Mouse (Mus musculus) kidney, postnatal 25 days (tissue): ENCODE measurements around the gene Psmd8.
"Not testable (repeated sequence)": the region's sequence is repeated elsewhere in the genome, so short reads cannot be mapped to it uniquely, and the experiment has no call there.

Experiments used
- DNase-seq, 2 experiments: peaks; one replicate each; pipeline ENCODE4 v3.0.0; 2021; ENCODE audit warnings: mixed read lengths in 2 of 2

The Psmd8 gene

DNA sequence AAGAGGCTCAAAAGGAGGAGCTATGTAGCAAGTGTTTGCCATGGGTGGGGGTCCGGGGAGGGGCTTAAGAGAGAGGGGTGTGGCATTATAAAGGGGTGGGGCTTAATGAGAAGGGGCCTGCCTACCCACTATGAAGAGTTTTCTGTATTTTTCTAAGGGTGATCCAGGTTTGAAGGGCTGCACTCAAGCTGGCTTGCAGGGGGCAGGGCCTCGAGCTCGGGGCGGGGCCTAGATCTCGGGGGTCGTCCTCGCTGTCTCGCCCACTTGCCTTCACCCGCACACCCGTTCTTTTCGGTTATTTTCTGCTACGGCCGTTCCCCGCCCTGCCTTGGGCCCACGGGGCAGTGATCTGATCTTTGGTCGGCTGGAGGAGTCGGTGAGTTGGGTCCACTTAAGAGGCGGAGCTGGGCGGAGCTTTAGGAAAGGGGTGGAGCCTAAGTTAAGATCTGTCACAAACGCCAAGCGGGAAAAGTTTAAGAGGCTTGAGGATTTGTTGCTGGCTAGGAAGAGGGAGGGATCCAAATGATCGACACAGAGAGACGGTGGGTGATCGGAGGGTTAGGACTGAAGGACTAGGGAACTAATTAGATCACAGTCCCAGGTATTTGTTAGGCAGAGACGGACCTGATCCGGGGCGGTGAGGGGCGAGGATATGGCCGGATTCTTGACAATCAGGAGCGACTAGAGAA, 10.3 kb downstream of the Psmd8 start, which contains the start of the genes Ggn and Spred3:
Gene Ggn (plus strand): TSS at position 145 of the 689 bp plus-strand sequence.
Gene Spred3 (minus strand): TSS at position 346 of the 689 bp plus-strand sequence.
- peak; percentile 92 to 94 for DNase-seq

DNA sequence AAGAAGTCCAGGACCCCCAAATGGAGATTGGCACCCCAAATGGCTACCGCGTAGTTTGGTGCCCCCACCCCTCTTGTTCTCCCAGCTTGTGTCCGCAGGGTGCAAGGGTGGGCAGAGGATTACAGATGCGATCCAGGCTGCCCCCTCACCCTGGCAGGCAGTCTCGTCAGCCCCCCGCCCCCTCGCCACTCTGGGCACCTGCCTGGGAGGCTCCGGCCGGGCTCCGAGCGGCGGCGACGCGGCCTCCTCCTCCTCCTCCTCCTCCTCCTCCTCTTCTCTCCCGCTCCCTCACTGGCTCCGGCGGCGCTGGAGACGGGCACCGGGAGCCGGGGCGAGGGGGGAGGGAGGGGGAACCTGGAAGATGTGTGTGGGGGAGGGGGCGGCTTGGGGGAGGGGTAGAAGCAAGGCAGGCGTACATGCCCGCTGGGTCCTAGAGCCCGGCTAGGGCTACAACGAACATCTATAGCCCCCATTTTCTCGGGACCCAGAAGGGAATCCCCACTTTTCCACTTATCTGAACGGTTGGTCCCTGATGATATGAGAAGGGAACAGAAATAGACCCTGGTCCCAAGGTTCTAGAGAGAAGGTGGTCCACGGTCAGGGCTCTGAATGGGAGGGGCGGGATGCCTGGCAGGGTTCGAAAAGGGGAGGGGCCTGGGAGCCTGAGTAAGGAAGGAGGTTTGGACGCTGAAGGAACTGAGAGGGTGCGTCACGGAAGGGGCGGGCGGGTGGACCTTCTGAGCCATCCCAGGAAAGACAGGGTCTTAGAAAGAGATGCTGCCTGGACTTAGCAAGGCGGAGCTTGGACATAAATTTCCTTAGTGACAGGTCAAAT, 11.1 kb downstream of the Psmd8 start:
- peak; percentile 83 to 90 for DNase-seq

DNA sequence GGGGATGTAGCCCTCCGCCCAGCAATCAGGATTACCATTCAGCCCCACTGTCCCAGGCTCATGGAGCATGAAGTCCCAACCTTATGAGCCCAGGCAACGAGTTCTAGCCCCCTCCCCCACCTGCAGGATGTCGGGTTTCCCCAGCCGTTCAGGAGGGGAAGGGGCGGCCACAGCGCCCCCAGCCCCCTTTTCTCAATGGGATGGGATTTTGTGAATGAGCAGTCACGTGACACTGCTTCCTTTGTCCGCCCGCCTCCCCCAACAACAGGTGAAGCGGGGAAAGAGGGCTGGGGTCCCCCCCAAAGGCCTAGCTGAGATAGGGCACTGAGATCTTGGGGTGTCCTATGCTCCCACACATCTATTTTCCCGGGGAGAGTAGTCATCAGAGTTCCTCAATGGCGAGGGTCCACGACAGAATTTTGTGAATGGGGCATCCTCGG, 11.7 kb downstream of the Psmd8 start:
- DNase-seq: no peak

DNA sequence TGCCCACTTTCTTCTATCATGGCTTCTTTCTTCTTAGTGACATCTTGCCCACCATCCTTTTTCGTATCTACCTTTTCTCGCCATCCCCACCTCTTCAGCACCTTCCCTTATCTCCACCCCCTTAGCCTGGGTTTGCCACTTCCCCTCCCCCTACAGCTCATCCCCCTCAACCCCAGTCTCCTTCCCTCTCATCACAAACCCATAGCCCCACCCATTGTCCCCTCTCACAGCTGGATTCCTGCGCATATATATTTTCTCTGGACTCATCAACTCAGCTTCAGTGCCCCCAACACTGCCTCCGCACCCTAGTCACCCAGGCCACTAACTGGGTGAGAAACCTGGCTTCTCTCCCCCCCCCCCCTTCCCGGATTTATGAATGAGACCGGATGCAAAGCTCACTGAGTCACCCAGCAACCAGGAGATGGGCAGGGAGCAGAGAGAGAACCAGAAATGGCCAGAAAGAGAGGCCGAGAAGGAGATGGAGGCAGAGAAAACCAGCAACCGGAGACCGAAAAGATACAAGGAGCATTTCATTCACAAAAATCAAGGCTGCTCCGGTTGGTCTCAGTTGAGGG, 12.3 kb downstream of the Psmd8 start:
- DNase-seq: no peak

DNA sequence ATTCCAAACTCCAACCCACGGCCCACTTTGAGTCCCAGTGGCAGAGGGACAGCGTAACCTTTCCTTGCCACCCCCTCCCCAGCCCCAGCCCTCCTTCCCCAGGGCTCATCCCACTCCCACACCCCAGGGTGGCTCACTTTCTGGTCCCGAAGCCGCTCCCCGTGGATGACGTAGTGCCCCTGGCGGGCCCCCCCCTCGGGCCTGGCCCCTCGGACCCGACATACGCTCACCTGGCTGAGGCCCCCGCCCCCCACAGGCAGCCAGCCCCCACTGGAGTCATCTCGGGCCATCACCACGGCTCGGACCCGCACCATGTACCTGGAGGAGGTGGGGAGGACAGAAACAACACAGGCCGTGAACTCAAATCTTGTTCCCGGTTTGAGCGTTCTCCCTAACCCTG, 12.8 kb downstream of the Psmd8 start:
- no peak for DNase-seq

DNA sequence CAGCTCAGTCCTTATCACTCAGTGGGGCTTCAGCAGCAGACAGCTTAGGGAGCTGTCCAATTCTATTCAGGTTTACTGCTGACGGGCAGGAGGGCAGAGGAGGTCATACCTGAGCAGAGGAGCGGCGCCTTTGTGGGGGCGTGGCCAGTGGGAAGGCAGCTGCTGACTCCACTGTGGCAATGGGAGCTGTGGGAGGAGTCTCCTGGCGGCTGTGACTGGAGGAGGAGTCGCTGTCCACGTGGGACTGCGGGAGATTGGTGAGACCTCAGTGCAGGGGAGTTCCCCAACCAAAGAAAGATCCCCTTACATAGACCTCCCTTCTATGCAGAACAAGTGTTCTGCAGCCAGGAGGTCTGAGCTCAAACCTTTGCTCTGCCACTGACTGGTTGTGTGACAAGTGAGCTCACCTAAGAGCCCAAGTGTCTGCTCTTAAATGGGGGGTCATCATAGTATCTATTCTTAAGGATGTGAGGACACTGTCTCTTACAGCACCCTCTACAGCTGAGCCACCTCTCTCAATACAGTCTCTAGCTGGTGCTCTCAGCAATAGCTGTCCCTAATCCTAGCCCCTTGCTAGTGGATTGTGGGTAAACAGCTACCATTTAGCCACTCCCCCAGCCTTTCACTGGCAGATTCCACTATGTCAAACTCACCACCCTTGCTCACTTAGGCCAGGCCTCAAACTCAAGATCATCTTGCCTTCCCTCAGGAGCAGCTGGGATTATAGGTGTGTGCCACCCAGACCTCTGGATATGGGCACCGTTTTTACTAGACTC, 17.6 kb downstream of the Psmd8 start:
- peak; percentile 81 to 91 for DNase-seq

DNA sequence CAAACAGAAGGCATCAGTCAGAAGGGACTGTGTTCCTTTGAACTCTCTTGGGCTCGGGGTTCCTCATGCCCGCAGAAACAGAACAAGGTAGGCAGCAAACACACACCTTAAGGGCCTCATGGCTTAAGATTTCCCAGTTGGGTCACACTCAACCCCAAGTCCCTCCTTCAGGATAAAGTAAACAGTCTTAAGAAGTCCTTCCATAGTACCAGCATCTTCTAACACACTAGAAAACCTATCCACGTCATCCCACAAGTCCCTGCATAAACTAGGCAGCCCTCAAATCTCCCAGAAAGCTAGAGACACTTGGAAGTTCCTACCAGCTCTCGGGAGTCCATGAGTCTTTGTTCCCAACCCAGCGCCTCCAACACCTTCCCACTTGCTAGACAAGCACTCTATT, 18.2 kb downstream of the Psmd8 start:
- DNase-seq: no peak

DNA sequence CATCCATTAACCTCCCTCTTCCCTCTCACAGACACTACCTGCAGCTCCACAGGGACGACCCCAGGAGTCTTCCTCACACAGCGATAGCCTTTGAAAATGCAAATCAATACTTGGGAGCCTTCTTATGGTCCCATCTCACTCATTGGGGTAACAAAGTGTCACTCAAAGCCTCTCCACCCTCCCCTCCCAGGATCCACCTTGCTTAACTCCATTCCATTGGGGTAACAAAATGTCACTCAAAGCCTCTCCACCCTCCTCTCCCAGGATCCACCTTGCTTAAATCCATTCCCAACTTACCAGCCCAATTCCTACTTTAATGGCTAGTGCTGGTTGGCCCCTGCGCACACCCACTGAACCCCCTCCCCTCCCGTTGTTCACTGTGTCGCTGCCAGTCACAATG, 22.2 kb downstream of the Psmd8 start:
- DNase-seq: no peak

DNA sequence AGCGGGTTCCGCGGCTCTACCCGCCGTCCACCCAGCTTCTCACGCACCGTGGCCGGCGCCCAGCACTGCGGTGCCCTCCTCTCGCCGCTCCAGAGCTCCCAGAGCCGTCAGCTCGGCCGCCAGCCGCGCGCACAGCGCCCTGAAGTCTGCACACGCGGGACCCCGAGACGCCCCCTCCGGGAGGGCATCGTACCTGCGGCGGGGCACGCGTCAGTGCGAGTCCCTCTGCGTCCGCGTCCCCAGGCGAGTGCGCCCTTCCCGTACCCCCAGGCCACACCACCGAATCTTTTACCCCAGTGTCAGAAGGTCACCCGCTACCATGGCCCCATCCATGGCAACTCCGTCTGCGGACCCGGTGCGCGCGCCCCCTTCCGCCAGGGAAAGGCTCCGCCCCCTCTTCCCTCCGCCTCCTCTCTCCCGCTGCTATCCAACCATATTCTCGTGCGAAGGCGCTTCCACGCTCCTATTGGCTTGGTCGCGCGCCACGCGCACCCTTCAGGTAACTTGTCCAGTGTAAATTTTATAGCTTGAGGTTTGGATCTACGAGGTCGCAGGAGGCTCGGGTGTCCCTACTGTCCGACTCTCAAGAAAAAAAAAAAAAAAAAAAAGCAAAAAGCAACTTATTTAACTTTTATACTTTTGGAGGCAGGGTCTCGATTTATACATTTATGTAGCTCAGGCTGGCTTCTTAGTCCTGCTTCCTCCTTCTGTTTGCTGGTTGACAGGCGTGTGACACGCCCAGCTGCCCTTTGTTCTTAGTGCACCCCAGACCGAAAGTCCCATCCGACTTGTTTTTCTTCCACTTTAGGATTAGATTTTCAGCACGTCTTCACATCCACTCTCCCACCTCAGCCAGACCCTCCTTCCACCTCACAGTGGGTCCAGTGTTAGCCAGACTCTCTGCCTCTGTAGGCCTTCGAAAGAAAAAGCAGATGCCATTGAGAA, 24.4 kb downstream of the Psmd8 start, which contains the start of gene Fam98c:
Gene Fam98c (minus strand): TSS at position 397 of the 945 bp plus-strand sequence.
- peak; percentile 91 to 95 for DNase-seq

DNA sequence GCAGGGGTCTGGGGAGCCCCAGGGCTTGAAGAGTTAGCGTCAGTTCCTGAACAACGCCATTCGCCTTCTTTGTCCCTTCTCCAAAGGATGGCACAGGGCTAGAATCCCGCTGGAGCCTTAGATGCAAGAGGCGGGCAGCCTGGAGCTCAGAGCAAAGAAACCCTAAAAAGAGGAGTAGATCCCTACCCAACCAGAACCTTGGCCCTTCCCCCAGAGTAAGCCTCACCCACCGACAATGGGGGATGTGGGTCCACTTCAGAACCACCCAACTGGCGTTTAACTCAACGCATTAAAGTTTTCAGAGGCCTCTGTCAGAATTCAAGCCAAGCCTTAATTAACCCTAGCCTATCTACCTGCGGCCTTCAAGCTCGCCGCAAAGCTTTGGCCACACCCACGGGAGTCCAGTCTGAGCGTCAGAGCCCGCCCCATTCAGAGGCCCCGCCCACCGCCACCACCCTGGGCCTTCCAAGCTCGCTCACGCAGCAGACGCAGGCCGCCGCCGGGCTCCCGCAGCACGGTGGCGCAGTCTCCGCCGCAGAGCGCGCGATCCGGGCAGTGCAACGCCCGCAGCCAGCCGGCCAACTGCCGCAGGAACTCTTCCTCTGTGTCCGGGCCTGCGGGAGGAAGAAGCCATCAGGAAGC, 25.2 kb downstream of the Psmd8 start:
- DNase-seq: peak; percentile 94 to 96

DNA sequence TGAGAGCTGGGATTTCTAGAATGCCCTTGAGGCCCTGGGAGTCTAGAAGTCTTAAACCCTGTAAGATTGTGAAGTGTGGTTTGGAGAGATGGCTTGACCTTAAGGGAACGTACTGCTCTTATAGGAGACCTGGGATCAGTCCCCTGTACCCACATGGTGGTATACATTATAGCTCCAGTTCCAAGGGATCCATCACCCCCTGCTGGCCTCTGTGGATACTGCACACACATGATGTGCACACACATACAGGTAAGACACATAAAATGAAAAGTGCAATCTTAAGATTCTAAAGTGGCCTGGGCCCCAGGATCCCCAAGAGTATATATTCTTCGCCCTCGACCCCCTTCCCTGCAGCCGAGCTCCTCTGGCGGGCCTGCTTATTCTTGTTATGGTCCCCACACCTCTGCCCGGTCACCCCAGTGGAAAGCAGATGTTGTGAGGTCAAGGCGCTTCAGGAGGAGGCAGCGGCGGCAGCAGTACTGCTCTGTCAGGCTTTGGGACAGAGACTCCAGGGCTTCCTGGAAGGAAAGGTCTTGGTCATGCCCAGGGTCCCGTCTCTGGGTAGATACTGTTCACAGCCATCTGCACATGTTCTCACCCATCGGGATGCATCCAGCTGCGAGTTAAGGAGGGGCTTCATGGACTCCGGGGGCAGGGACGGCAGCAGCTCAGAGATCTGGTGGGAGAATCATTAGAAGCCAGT, 26.3 kb downstream of the Psmd8 start:
- no peak for DNase-seq

DNA sequence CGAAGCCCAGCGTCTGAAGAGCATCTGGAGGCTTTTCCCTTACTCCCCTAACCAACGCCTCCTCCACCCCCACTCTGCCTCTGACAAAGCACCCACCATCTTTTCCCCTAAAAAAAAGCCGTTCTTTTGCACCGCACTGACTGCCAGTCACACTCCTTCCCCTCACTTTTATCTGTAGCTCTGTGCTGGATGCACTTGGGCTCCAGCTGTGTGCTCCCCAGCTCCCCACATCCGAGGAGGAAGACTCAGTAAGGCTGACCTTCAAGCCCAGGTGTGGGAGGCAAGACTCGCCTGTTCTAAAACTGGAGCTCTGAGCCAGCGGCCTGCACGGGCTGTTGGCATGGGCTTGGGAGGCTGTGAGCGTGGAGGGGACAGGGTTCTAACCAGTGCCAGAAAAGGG, 29.0 kb downstream of the Psmd8 start:
- DNase-seq: no peak

DNA sequence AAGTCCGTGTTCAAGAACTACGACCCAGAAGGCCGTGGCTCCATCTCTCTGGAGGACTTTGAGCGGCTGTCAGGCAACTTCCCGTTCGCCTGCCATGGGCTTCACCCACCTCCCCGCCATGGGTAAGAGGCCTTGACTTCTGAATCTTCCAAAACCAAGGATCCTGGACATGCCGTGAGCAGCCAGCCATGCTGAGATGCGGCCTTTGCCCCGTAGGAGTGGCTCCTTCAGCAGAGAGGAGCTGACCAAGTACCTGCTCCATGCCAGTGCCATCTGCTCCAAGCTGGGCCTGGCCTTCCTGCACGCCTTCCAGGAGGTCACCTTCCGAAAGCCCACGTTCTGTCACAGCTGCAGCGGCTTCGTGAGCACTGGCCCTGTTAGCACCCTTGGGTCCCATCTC, 31.7 kb downstream of the Psmd8 start:
- DNase-seq: peak; percentile 38 to 73

DNA sequence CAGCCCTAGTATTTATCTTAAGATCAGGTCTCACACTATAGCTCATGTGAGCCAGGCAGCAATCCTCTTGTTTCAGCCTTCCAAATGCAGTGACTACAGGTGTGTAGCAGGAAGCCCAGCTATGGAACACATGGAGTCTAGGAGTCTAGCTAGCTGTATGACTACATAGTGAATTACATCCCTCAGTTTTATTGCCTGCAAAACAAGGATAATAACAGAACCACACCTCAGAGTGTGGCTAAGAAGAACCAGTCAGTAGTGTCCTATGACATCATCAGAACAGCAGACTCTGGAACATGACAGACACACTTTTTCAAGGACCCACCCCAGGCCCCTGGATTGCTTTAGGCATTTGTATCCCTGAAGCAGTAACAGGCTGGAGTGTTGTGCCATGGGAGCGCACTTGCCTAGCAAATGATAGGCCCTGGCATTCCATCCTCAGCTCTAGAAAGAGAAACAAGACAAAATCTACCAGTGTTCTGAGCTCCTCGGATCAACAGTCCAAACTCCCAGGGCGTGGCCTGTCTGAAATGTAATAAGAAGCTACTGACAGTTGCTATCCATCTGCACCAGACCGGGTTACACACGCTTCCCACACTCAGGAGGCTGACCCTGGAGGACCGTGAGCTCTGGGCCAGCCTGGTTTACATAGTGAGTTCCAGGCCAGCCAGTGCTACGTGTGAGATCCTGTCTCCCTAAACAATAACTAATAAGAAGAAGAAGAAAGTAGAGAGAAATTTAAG, 33.7 kb downstream of the Psmd8 start:
- DNase-seq: no peak

DNA sequence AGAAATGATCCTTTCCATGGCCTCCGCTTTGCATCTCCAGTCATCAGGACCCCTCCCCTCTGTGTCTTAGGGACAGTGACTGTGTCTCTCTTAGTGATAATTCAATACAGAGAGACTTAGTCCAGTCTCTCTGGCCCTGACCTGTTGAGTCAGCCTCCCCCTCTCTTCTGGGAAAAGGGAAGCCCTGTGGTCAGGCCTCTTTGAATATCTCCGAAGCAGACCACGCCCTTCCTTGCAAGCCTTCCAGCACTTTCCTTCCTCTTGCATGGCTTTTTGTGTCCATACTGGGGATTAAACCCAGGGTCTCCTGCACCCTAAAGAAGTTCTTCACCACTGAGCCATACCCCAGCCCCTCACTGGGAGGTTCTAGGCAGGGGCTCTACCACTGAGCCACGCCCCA, 36.5 kb downstream of the Psmd8 start:
- no peak for DNase-seq

DNA sequence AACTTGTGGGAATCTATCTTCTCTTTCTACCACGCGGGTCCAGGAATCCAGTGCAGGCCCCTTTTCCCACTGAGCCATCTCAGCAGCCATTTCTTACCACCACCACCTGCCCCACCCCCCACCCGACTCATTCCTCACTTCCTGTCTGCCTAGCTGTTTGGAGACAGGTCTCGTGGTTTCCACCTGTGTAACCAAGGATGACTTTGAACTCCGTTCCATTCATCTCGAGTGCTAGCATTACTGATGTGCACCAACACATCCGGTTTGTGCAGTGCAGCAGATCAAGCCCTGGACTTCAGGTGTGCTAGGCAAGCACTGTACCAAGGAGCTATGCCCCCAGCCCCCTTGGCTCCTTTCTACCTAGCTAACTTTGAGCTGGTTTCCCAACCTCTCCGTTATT, 39.1 kb downstream of the Psmd8 start:
- DNase-seq: no peak

DNA sequence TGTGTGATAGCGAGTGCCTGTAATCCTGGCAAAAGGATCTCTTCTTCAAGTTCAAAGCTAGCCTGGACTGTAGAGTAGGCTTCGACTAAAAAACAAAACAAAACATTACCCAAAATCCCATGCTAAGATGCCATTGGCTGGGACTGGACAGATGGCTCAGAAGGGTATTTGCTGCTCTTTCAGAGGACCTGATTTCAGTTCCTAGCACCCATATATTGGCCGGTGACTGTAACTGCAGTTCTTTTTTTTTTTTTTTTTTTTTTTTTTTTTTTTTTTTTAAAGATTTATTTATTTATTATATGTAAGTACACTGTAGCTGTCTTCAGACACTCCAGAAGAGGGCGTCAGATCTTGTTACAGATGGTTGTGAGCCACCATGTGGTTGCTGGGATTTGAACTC, 41.3 kb downstream of the Psmd8 start:
- DNase-seq: not testable (repeated sequence)

DNA sequence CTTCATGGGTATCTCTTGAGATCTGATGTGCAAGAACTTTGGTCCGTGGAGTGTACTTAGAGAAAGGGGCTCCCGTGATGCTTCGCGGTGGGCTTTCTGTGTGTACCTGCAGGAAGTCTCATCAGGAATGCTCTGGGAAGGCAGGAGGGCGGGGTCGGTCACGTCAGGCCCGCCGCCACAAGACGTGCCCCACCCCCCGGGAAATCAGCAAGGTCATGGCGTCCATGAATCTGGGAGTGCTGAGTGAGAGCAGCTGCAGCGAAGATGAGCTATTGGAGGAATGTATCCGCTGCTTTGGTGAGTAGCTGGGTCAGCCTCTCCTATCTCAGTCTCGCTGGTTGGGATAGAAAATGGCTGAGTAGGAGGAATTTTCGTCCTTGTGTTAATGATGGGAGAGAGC, 43.1 kb downstream of the Psmd8 start:
- no peak for DNase-seq

DNA sequence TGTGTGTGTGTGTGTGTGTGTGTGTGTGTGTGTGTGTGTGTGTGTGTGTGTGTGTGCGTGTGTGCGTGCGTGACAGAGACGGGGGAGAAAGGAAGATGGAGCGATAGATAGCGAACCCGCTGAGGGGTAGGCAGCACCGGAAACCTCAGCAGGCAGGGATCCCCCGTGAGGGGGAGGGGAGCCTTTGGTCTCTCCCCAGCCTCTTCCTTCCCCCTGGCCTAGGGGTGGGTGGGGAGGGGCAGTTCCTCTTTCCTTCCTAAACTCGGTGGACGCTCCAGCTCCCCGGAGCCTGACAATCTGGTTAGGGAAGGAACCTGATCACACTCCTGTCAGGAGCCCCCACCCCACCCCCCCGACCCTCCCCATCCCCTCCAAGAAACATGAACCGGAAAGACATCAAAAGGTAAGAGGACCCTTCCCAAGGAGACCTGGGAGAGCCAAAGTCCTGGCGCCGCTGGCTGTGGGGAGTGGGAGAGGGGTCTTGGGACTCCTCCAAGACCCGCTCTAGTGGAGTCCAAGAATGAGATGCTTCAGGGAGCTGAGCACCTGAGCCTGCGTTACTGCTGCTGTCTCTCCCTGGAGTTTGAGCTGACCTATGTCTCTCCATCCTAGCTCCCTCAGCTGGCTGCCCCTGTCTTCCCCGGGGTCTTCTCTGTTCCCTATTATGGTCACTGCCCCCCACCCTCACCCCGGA, 45.7 kb downstream of the Psmd8 start, which contains the start of gene Rasgrp4:
Gene Rasgrp4 (plus strand): TSS at position 159 of the 694 bp plus-strand sequence.
- DNase-seq: peak; percentile 39 to 57
